Mouse (Mus musculus): ENCODE measurements around the gene 3300002I08Rik.

DNA sequence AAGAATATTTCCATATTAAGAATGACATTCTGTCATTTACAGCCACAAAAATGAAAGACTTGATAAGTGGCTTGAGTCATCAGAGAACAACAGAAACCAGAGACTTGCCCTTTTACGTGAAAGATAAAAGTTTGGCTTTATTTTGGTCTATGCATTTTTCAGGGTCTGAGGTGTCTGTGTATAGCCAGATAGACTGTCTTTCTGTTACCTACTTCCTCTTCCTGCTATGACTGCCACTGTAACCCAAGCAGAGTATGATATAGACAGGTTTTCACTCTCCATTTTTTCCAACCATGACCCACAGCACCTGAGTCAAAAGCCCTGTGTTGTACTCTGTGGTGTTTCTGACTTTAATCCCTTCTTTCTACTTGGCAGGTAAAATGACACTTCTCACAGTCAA is 27.6 kb upstream of the 3300002I08Rik start:
- no peak for TF ChIP-seq POLR2A (IDR thresholded peaks at IDR 0.05; ENCODE audit: insufficient read depth, low read depth, low read length)
- TF ChIP-seq CTCF (IDR thresholded peaks at IDR 0.05; ENCODE audit: insufficient read depth, low read depth, low read length), result no peak
